Mouse (Mus musculus): Measurements from ENCODE around the gene Prune1. TPM values are rescaled to one million over a fixed set of nuclear protein-coding genes. Genes with fewer than 3 reads are reported as not detected.
A peak's percentile ranks its signal among the peaks of the same experiment; 100 is the strongest.

The Prune1 gene
- polyA plus RNA-seq, 1 experiment from 2014 or later: 14.5 TPM

DNA sequence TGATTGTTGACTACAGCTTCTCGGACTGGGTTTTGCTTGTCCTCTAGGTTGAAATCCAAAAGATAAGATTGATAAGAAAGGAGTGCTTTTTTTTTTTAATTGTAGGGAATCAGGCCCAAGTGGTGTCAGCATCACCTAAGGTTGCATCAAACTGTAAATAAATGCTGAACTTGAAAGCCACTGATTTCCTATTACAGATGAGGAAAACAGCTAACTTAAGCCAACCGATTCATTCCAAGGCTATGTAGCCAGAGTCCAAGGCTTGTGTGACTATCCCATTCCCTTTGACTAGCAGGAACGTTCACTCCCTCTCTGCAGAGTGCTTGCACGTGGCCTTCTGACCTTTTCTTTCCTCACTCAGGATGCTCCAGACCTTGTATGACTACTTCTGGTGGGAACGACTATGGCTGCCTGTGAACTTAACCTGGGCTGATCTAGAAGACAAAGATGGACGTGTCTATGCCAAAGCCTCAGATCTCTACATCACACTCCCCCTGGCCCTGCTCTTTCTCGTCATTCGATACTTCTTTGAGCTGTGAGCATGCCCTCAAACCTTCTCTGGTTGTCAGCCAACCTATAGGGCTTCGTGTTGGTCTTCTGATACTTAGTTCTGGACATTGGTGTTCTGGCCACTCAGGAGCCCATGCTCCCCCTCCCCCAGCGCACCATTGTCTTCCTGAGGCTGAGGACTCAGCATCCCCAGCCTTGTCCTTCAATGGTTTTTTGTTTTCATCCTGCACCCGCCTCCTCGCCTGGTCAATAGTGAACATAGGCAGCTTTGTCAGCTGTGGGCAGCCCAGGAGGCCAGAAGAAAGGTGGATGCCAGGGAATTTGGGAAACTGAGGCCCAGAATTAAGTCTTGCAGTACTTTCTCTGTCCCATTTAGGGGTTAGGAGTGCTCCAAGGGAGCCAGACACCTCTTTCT lies 38.1 kb upstream of the Prune1 start:
- no peaks in the 10 kb centered on the region for H3K27me3 ChIP-seq (replicated peaks; ENCODE audit: insufficient read depth, low read length)
- DNase-seq (ENCODE audit: low spot score) (peak; percentile 18), ATAC-seq (no peak)
- H3K4me1 ChIP-seq (ENCODE audit: insufficient read depth, low read depth, low read length): peaks cover 12% of the 10 kb centered on the region; the same call in 1 of the 2 replicates
- H3K4me3 ChIP-seq (ENCODE audit: low read depth, low read length): no peak overlapping the region
- no peak overlapping the region for H3K9ac ChIP-seq (replicated peaks; ENCODE audit: low read depth)
- no peak for TF ChIP-seq CTCF (IDR thresholded peaks at IDR 0.05)
- TF ChIP-seq EP300 (IDR thresholded peaks at IDR 0.05): no peak
- 57% methylated on average over 12 of the region's 12 CpGs for WGBS
- no peaks in the 10 kb centered on the region for H3K9me3 ChIP-seq (ENCODE audit: low read length)
- no peak overlapping the region; the same call in 1 of the 2 replicates for H3K27ac ChIP-seq (ENCODE audit: low read length)
- peaks cover 44% of the 10 kb centered on the region for H3K36me3 ChIP-seq (ENCODE audit: insufficient read depth, low read length)
- H3K4me2 ChIP-seq (replicated peaks; ENCODE audit: low read depth, low read length): no peak overlapping the region

DNA sequence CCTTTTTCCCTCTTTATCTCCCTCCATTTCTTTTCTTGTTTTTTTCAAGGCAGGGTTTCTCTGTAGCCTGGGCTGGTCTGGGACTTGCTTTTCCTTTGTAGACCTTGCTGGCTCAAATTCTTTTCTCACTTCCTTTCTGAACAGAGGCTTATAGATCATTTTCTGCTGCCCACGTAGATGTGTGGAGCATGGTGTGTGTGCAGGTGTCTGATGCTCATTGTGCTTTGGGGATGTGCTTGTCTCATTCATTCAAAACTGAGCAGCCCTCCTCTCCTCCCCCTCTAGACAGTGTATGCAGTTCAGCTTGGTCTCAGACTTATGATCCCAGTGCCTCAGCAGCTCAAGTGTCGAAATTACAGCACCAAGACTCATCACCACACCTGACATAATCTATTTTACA lies 37.2 kb upstream of the Prune1 start:
- H3K4me3 ChIP-seq (ENCODE audit: low read depth, low read length): no peak overlapping the region
- peaks cover 16% of the 10 kb centered on the region; the same call in 1 of the 2 replicates for H3K4me1 ChIP-seq (ENCODE audit: insufficient read depth, low read depth, low read length)
- ATAC-seq: no peak
- 0 out of 2 replicates have a peak overlapping the region, but pooled peaks have one; percentile 6 for H3K9ac ChIP-seq (replicated peaks; ENCODE audit: low read depth)
- 36% methylated on average over 2 of the region's 2 CpGs for WGBS
- H3K4me2 ChIP-seq (replicated peaks; ENCODE audit: low read depth, low read length): peak overlapping the region; percentile 23
- TF ChIP-seq CTCF (IDR thresholded peaks at IDR 0.05) (no peak), EP300 (IDR thresholded peaks at IDR 0.05) (no peak)
- H3K9me3 ChIP-seq (ENCODE audit: low read length): no peaks in the 10 kb centered on the region
- peaks cover 36% of the 10 kb centered on the region for H3K36me3 ChIP-seq (ENCODE audit: insufficient read depth, low read length)
- no peaks in the 10 kb centered on the region for H3K27me3 ChIP-seq (replicated peaks; ENCODE audit: insufficient read depth, low read length)
- H3K27ac ChIP-seq (ENCODE audit: low read length): peak overlapping the region; percentile 93
- no peak for DNase-seq (ENCODE audit: low spot score)

DNA sequence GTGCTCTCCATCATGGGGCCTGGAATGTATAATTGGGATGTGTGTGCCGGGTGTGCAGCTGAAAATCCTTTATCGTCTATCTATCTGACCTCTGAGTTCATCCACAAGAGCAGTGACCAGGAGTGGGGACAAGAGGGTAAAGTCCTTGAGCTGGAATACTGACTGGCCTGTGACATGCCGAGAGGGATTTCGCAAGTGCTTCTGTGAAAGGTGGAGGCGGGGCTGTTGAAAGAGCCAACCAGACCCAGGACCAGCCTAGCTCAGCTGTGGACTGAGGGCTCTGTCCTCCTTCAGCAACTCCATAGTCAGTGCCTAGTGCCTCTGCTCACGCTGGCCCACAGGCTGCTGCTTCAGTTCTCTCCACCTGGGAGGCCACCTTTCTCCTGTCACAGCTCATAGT lies 36.7 kb upstream of the Prune1 start:
- Histone ChIP-seq H3K4me3 (ENCODE audit: low read depth, low read length) (no peak overlapping the region), H3K9ac (replicated peaks; ENCODE audit: low read depth) (0 out of 2 replicates have a peak overlapping the region, but pooled peaks have one; percentile 6), H3K4me1 (ENCODE audit: insufficient read depth, low read depth, low read length) (peaks cover 16% of the 10 kb centered on the region; the same call in 1 of the 2 replicates), H3K27me3 (replicated peaks; ENCODE audit: insufficient read depth, low read length) (no peaks in the 10 kb centered on the region), H3K36me3 (ENCODE audit: insufficient read depth, low read length) (peaks cover 30% of the 10 kb centered on the region), H3K9me3 (ENCODE audit: low read length) (no peaks in the 10 kb centered on the region), H3K27ac (ENCODE audit: low read length) (peak overlapping the region; percentile 93), H3K4me2 (replicated peaks; ENCODE audit: low read depth, low read length) (peak overlapping the region; percentile 23)
- peak; percentile 94 for DNase-seq (ENCODE audit: low spot score)
- TF ChIP-seq CTCF (IDR thresholded peaks at IDR 0.05) (0 out of 2 replicates have a peak, but pooled peaks have one; percentile 22), EP300 (IDR thresholded peaks at IDR 0.05) (peak; percentile 77; the same call in 1 of the 2 replicates)
- ATAC-seq: peak; percentile 62
- 30% methylated on average over 6 of the region's 6 CpGs for WGBS

DNA sequence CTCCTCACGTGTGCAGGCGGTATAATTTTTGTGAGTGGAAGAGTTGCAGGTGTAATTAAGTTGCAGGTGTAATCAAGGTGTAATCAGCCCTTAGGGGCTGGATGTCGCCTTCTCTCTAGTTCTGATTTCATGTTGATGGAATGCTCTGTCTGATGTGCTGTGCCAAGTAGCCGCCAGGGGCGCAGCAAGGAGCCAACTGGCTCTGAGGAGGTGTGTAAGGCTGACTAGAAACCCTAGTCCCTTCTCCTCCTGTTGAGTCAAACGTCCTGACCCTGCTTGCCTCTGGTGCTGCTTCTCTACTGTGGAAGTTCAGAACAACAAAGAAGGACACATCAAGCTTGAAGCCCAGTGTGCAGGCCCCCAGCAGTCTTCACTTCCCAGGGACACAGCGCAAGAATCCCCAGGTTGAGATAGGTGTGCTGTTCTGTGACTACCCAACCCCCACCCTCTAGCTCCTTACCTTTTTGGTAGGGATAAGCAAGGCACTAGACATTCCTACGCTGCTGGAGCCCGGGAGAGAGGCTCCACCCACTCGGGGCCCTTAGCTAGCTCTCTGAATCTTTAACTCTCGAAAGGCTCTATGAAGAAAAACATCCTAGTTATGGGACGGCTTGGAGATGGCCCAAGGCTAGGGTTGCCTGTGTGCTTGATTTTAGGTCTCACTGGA lies 35.7 kb upstream of the Prune1 start:
- peak overlapping the region; percentile 12; the same call in 1 of the 2 replicates for H3K4me3 ChIP-seq (ENCODE audit: low read depth, low read length)
- no peak overlapping the region; the same call in 1 of the 2 replicates for H3K9ac ChIP-seq (replicated peaks; ENCODE audit: low read depth)
- TF ChIP-seq CTCF (IDR thresholded peaks at IDR 0.05) (peak; percentile 83), EP300 (IDR thresholded peaks at IDR 0.05) (peak; percentile 53)
- H3K9me3 ChIP-seq (ENCODE audit: low read length): no peaks in the 10 kb centered on the region
- WGBS: 14% methylated on average over 12 of the region's 12 CpGs
- H3K4me2 ChIP-seq (replicated peaks; ENCODE audit: low read depth, low read length): peak overlapping the region; percentile 40
- H3K27ac ChIP-seq (ENCODE audit: low read length): peak overlapping the region; percentile 93
- peaks cover 16% of the 10 kb centered on the region; the same call in 1 of the 2 replicates for H3K4me1 ChIP-seq (ENCODE audit: insufficient read depth, low read depth, low read length)
- DNase-seq (ENCODE audit: low spot score) (peak; percentile 94), ATAC-seq (peak; percentile 72)
- H3K27me3 ChIP-seq (replicated peaks; ENCODE audit: insufficient read depth, low read length): no peaks in the 10 kb centered on the region
- peaks cover 22% of the 10 kb centered on the region for H3K36me3 ChIP-seq (ENCODE audit: insufficient read depth, low read length)

DNA sequence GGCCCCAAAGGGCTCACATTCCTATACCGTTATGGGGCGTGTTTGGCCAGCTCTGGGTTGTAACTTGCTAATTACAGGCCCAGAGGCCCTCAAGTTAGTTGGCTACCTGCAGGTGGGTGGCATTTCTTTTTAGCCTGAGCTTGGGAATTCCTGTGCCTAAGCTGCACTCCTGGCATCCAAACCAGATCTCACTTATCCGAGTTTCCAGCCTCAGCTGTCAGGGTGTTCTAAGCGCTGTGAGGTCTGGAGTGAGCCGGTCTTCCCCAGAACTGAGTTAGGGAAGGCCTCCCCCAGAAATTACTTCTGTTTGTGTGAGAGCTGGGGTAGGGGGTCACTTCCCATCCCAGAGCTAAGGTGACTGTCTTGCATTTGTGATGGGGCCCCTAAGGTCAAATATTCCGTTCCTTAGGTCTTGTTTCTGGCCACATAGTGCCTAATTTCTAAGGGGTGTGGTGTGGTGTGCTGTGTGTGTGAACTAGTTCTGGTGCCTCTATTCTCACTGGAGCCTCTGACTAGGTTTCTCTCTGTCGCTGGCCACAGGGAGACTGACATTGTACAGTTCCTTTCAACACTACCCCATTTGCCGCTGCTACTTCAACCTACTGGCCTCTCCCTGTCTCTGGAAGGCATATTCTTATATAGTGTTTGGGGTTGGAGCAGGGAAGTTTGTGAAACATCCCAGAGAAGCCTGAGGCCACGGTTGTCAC lies 34.1 kb upstream of the Prune1 start:
- TF ChIP-seq CTCF (IDR thresholded peaks at IDR 0.05): no peak
- no peak for TF ChIP-seq EP300 (IDR thresholded peaks at IDR 0.05)
- Histone ChIP-seq H3K27me3 (replicated peaks; ENCODE audit: insufficient read depth, low read length) (no peaks in the 10 kb centered on the region), H3K4me1 (ENCODE audit: insufficient read depth, low read depth, low read length) (peaks cover 16% of the 10 kb centered on the region; the same call in 1 of the 2 replicates), H3K9ac (replicated peaks; ENCODE audit: low read depth) (peak overlapping the region; percentile 98), H3K4me3 (ENCODE audit: low read depth, low read length) (peak overlapping the region; percentile 95), H3K9me3 (ENCODE audit: low read length) (no peaks in the 10 kb centered on the region), H3K36me3 (ENCODE audit: insufficient read depth, low read length) (peaks cover 6% of the 10 kb centered on the region; the same call in 1 of the 2 replicates), H3K4me2 (replicated peaks; ENCODE audit: low read depth, low read length) (peak overlapping the region; percentile 72), H3K27ac (ENCODE audit: low read length) (peak overlapping the region; percentile 97)
- DNase-seq (ENCODE audit: low spot score) (no peak), ATAC-seq (no peak)
- WGBS: 6% methylated on average over 9 of the region's 9 CpGs

Measured in lung, postnatal 0 days (tissue).